Mouse (Mus musculus) CH12F3 (cell line): ENCODE measurements at regions not wholly inside any gene's neighbourhood (a gene's known extent, or its start where the extent isn't known, plus 50 kb on each side); places are given as distances from the start of the nearest gene placed in this dataset.

Experiments used
- in situ Hi-C: fragments of 300-500 bp; cut with MboI; formaldehyde crosslinking; loops from 2 replicates; pipeline ENCODE4 v1.14.3; 2020; ENCODE audit warnings: low sequenced_read_pairs

DNA sequence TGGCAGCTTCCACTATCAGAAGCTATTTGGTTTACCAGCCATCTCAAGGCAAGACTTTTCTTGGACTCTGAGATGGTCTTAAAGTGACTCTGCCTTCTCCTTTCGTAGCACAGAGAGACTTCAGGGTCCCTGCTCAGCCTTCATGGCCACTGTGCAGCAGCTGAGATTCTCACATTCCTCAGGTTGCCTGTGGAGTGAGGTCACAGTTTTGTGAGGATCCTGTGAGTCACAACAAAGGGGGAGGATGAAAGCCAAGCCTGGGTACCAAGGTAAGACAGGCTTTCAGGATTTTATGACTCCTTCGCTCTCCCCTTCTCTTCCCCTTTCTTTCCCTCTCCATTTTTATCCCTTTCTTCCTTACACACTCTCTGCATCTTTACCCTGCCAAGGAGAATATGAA, 241.6 kb upstream of the Tnp1 start:
- in situ Hi-C loops, result no loop called here

DNA sequence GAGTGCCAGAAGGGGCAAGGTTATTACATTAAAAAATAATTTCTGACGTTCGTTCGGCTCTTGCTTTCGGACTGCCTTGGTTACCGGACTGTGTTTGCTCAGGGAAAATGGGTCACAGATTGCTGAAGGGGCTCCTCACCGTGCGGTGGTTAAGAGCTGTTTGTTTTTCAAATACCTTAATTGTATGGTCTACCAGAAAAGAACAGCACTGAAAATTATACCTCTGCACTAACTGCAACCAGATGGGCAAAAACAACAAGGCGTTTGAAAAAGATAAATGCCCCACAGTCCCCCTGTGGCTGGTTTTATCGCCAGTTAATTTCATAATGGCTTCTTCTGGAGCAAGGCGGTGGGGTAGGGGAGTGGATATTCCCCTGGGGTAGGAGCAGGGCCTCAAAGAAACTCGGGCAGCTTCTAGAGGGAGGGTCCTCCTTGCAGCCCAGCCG, 236.2 kb upstream of the Tnp1 start:
- in situ Hi-C loops, result no loop called here

GRCm38 (mm10) chr1:73244016-73244415, 228.3 kb upstream of the Tnp1 start:
- in situ Hi-C loops, result no loop called here

DNA sequence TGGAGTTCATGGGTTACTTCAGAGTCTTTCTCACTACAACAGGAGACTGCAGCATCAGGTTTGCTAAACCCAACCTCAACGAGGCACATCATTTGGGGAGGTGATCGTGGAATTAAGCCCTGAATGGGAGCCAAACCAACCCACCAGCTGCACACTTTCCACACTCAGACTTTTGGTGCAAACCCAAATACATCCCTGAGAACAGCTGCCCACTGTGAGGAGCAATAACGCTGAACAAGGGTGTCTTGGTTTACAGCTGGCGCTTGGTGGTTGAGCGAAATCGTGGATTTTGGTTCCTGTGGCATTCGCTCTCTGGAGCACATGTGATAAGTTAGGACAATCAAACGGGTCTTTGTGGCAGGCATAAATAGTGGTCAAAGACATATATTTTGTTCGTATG, 226.6 kb upstream of the Tnp1 start:
- in situ Hi-C loops, result no loop called here

DNA sequence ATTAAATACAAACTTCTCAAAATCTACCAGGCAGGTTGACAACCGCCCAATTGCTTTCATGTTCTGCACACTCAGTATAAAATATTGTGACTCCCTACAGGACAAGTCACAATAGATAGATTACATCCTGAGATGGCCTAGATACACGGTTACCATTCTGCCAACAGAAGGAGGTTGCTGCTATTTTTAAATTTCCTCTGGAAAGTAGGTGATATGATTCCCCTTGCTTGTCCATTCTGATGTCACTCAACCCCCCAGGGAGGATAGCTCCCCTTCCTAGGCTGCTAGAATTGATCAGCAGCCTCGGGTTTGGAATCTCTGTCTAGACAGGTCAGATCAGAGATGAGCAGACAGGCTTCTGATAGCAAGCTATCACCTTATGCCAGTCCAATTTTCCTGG, 221.2 kb upstream of the Tnp1 start:
- in situ Hi-C loops, result no loop called here

DNA sequence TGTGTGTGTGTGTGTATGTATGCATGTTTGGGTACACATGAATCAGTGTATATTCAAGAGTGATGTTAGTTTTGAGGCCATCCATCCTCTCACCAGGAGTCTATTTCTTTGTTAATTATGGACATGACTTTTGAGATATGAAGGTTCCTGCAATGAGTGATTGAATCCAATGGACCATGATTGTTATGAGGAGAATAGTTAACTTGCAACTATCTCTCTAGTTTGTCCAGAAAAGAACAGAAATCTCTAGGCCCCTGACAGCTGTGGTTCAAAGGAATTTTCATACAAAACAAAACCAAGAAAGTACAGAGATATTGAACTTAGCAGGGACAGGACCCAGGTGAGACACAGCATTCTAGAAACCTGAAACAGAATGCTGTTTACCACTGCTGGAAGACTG, 217.9 kb upstream of the Tnp1 start:
- in situ Hi-C loops, result no loop called here

GRCm38 (mm10) chr1:73233041-73233440, 217.3 kb upstream of the Tnp1 start:
- in situ Hi-C loops, result no loop called here

GRCm38 (mm10) chr1:73230611-73231010, 214.9 kb upstream of the Tnp1 start:
- in situ Hi-C loops, result no loop called here

GRCm38 (mm10) chr1:73227246-73227645, 211.5 kb upstream of the Tnp1 start:
- in situ Hi-C loops, result no loop called here

GRCm38 (mm10) chr1:73221863-73222262, 206.2 kb upstream of the Tnp1 start:
- in situ Hi-C loops, result no loop called here

DNA sequence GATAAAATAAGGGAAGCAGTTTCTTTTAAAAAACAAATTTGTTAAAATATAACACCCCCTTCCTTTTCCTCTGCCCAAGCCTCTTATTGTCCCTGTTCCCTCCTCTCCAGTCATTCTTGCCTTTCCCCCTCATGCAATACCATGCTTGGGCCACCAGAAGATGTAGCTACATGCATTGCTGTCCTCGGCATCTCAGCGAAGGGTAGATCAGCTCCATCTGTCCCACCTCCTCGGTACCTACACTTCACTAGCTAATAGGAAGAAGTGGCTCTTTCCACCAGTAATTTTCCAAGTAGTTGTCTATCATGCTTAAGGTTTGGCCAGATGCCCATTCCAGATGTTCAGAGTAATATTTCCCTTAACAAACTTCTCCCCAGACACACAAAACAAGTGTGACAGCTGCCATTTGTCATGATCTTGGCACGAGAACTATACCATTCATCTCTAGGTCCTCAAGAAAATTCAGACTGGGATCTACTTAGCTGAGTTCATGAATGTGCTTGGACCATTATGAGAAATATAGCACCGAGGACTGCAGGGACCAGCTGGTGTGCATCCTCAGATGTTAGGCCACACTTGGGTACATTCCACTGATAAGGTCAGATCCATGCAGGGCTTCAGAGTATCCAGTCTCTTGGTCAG, 198.7 kb upstream of the Tnp1 start:
- in situ Hi-C loops, result no loop called here

DNA sequence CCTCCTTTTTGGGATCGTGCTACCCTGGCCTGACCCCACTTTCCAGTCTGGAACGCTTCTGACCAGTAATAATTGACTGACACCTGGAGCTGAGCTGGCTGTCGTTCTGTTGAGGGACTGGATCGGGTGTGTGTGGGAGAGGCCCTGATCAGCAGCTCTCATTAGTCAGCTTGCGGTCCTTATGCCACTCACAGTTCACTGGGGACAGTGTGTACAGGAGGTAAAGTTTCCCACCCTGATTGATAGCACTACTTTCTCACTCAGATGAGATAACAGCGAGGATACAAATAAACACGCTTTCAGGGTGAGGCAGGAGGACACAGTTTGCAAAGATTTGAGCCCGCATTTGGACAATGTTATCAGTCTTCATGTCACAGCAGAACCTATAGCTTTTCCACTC, 191.7 kb upstream of the Tnp1 start:
- in situ Hi-C loops, result no loop called here

DNA sequence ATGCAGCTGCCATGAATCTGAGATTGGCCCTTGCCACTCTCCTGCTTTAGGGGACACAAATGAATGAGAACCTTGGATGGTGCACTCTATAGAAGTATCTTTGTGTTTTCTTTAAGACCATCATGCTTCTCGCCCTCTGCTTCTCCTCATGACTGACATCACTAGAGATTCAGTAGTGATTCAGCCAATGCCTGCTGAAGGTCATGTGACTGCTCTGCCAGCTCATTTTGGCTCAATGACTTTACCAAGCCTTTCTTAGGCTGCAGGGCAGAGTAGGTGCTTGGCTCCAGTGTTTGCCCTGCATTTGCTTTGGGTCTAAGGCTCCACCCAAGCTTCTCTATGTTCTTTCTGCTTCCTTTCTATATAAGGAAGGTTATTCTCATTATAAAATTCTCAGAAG, 190.1 kb upstream of the Tnp1 start:
- in situ Hi-C loops, result no loop called here

- in situ Hi-C loops, result no loop called here
Observed at GRCm38 (mm10) chr1:73200112-73200511, 184.4 kb upstream of the Tnp1 start.

GRCm38 (mm10) chr1:73190832-73191231, 175.1 kb upstream of the Tnp1 start:
- in situ Hi-C loops, result no loop called here

- in situ Hi-C loops, result no loop called here
Observed at GRCm38 (mm10) chr1:73188796-73189195, 173.1 kb upstream of the Tnp1 start.

DNA sequence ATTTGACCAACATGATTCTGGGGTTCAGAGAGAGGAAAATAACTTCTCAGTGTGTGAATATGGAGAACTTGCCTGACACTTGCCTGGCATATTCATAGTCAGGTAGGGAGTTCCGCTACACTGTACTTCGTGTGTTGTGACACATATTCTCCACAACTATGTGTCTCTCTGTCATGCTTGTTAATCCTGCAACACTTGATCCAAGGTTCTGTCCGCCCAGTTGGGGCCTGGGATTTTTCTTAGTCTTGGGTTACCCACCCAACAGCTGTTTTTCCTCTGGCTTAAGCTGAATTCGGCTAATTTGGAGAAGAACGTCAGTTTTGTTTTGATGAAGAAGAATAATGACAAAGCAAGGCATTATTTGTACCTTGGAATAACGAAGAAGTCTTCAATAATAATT, 168.8 kb upstream of the Tnp1 start:
- in situ Hi-C loops, result no loop called here

DNA sequence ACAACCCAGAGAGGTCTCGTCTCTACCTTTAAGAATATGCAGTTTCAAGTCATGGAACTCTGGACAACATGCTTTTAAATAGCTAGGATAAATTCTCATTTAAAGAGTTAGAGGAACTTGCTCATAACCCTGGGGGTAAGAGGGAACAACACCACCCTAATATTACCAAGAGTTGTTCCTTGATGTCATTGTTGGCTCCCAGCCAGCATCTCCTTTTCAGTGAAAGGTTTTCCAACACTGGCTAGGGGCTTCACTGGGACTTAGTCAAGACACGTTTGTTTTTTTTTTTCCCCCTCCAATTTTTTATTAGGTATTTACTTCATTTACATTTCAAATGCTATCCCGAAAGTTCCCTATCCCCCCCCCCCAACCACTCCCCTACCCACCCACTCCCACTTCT, 163.1 kb upstream of the Tnp1 start:
- in situ Hi-C loops, result no loop called here

DNA sequence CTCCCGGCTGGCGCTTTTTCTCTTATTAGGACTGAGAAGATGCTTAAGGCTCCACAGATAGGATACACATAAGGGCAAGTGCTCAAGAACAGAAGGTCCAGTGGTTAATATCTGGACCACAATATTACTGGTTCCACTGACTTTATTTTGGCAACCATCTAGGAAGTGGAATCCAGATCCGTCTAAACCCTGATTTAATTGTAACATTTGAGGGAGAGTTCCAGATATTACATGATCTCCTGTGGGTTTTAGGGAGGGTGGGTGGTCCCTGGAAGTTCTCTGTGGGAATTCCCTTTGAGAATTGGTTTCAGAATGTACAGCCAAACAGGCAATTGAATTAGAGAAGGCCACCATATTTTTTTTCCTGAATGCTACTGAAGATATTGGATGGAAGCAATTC, 161.4 kb upstream of the Tnp1 start:
- in situ Hi-C loops, result no loop called here

GRCm38 (mm10) chr1:73170668-73171008, 154.9 kb upstream of the Tnp1 start:
- in situ Hi-C loops, result no loop called here

DNA sequence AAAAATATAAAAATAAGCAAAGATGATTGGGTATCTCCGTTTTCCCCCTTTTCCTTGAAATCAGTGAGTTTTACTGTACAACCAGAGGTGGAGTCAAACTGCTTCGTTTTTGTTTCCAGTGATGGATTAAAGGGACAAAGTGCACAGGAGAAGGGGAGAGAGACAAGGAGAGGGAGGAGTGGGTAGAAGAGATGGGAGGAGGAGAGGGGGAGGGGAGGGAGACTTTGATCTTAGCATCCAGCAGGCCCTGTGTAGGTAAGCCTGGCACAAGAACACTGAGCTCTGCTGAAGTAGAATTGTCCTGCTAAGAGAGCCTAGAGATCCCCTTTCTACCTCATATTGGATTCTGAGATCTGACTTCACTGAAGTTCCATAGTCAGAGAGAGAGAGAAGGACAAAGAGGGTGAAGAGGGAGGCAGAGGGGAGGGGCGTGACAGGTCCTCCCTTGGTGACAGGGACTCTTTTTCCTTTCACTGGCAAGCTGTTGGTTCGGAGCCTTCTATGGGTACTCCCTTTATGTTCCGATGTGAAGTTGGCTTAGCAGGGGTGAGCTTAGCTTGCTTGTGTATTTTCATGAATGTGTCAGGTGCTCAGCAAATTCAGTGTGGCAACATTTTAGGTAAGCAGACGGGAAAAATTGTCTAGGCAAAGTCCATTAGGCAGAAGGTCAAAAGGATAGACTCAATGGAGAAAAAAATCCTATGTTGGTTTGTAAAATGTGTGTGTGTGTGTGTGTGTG, 154.4 kb upstream of the Tnp1 start:
- in situ Hi-C loops, result no loop called here

DNA sequence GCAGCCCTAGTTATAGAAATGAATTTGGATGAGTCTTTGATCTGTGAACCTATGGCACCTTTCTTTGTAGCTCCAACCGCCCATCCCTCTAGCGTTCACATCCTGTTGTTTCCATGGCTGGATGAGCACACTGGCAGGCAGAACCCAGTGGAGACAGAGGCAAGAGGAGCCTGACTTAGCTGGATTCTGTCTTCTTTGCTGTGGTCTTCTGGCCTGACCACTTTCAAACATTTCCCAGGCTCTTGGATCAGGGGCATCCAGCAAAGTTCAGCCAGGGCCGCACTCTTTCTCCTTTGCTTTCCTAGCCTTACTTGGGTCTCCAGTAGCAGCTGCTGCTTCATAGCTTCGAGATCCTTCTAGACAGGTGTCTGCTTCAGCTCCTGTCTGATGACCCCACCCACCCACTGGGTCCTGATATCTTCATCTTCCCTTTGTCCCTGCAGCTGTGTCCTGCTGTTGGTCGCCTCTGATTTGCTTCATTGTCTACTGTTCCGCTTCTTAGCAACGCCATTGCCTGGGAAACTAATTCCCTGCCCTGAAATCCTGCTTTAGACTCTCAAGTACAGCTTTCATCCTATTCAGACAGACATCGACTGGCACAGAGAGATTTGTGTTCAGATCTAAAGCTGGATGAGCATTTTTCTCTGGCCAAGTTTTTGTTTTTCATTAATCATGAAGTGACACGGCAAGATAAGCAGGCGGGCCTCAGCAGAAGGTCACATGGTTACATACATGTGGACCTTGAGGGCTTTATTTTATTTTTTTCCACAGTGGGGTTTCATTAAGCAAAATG, 153.6 kb upstream of the Tnp1 start:
- in situ Hi-C loops, result no loop called here
